Mouse (Mus musculus): ENCODE data around the gene Smarcad1. TPM values are rescaled to one million over a fixed set of nuclear protein-coding genes. Genes with fewer than 3 reads are reported as not detected.
A peak's percentile ranks its signal among the peaks of the same experiment; 100 is the strongest.

Smarcad1 gene
- total RNA-seq, 2 experiments from 2014 or later = 56.6 to 71.6 TPM

DNA sequence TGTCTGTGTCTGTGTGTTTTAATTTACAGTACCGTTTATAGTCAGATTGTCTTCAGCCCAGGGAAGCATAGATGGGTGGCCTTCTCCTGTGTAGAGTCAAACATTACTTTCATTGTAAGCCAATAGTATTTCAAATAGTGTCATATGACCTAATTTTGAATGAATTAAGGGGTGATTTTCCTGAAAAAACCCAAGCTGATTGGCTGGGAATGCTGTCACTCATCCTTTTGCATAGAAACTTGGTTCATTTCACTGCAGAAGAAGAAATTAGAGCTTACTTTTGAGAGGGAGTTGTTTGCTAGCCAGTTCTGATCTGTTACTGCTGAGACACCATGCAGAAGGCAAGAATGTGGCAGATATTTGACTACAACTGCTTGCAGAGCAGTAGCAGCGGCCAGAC, 32.8 kb downstream of the Smarcad1 start:
- ATAC-seq (replicated peaks; ENCODE audit: poor library complexity) = no peak

DNA sequence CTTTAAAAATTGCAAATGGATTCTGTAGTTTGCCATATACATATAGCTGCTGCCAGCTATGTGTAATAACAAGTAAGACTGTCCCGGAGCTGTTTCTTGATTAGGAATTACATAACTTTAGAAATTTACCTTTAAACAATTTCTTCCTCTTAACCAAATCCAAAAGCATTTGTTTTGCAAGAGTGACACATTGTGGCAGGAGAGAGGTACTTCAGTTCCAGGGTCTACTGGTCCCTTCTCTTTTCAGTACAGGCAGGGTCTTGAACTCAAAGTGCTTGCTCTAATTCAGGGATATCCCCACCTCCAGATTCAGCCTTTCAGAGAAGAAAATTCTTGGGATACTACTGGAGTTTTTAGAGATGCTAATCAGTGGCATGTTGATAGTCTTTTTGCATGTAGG, 36.8 kb downstream of the Smarcad1 start:
- peak; percentile 82 for ATAC-seq (replicated peaks; ENCODE audit: poor library complexity)

- ATAC-seq (replicated peaks; ENCODE audit: poor library complexity) = peak; percentile 98
Measured at GRCm38 (mm10) chr6:65114902-65115301, 72.5 kb downstream of the Smarcad1 start.

DNA sequence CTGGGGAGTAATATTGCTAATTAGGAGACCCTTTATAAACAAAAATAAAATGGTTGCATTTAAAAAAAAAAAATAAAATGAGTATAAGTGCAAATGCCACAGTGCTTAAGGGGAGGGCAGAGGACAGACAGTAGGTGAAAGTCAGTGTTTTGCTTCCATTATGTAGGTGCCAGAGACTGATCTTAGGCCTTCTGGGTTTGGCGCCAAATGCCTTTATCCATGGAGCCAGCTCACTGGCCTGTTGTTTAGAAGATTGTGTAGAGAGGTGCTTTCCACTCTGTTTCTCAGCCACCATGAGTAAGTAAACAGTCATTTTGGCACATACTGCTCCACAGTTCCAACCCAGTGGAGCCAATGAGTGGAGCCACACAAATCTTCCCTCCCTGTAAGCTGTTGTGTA, 75.2 kb downstream of the Smarcad1 start:
- no peak for ATAC-seq (replicated peaks; ENCODE audit: poor library complexity)

DNA sequence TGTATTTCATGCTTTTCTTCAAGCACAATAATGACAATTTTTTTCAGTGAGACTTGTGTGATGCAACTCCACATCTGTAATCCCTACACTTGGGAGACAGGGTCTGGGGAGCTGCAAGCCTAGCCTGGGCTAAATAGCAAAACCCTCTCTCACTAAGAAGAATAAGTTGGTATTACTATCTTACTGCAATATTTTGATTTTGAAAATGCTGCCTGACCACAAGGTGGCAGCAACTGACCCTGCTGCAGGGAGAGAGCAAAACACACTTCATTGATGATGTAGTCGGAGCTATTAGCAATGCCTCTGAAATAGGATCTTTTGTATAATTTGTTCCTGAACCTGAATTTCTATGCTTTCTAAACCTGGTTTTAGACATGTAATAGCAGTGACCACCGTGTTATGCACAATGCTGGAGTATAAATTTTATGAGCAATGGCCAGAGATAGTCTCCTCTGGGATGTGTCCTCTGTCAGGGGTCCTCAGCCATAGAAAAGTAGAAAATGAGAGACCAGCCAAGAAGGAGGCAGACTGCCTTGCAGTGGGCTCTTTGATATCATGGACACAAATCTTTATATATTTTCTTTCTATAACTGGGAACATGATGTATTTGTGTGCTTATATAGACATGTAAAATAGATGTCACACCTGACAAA, 83.8 kb downstream of the Smarcad1 start:
- peak; percentile 88 for ATAC-seq (replicated peaks; ENCODE audit: poor library complexity)

DNA sequence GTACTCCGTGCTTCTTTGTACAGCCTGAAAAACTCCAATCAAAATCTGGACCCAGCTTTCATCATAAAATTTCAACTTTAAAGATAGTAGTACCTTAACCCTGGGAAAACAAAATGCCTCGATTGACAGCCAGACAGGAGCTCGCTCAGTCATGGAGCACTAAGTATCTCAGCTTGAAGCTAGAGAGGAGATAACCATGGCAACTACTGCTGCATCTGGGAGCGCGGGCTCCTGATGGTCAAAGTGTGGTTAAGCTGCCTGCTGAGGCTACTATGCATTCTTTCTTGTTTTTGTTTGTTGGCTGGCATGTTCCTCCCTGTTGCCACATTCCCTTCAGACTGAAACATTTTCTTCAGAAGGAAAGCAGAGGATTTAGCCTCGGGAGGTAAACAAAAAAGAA, 90.0 kb downstream of the Smarcad1 start:
- ATAC-seq (replicated peaks; ENCODE audit: poor library complexity) = no peak

GRCm38 (mm10) chr6:65137802-65138201, 95.4 kb downstream of the Smarcad1 start:
- peak; percentile 48; the same call in 1 of the 2 replicates for ATAC-seq (replicated peaks; ENCODE audit: poor library complexity)

DNA sequence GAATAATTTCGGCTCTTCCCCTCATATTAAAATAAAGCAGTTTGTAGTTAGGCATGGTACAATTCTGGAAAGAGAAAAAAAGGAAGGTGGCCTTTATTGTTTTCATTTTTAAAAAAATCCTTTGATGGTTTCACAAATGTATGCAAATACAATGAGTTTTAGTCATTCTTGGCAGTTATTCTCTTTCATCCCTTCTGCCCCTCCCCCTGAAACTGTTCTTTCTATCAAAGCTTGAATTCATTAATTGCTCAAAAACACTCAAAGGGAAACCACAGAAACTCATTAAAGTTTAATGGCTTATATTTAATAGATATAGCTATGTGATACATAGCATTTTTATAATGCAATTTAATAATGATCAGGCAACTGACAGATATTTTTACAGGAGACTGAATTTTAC, 95.9 kb downstream of the Smarcad1 start:
- ATAC-seq (replicated peaks; ENCODE audit: poor library complexity) = no peak

GRCm38 (mm10) chr6:65140082-65140749, 97.8 kb downstream of the Smarcad1 start:
- no peak for ATAC-seq (replicated peaks; ENCODE audit: poor library complexity)

- ATAC-seq (replicated peaks; ENCODE audit: poor library complexity) = peak; percentile 12; the same call in 1 of the 2 replicates
Measured at GRCm38 (mm10) chr6:65140750-65141243, 98.4 kb downstream of the Smarcad1 start.

DNA sequence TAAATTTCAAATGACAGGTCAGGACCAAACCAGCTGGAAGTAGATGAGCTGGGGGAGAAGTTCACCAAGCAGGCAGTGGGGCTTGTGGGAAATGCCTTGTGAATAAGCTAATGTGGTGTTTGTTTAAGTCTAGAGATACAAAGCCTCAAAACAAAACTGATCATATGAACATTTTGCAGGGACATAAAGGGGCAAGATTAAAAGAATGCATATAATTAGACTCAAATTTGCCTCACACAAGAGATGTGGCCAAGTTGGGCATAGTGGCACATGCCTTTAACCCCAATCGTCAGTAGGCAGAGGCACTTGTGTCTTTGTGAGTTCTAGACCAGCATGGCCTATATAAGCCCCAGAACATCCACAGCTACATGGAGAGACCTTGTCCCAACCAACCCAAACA, 99.9 kb downstream of the Smarcad1 start:
- no peak for ATAC-seq (replicated peaks; ENCODE audit: poor library complexity)

DNA sequence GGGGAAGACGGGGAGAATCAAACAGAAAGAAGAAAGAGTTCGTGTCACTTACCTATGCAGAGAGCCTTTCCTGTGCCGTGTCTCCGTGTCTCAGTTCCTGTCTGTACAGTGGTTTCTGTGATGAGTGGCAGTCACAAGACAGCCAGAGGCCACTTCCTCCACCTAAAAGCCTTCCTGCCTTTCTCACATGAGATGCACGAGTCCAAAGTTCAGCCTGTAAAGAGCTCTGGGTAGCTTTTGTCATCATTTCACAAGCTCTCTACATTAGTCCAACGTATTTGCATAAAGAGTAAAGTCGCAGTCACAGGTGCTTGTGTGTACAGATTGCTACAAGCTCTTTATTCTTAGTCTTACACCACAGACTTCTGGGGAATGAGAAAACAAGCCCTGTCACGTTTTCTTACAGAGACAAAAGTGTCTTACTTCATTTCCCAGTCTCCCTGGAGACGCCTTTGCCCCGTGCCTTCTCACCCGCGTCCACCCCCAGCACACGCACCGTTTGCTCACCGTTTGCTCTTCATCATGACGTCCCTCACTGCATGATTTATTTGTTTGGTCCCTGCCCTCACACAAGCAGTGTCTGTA, 102.3 kb downstream of the Smarcad1 start, which contains the start of gene Hpgds:
Hpgds (minus strand) TSS at position 288 of the 585 bp plus-strand sequence.
- ATAC-seq (replicated peaks; ENCODE audit: poor library complexity) = peak; percentile 78

- peak; percentile 54 for ATAC-seq (replicated peaks; ENCODE audit: poor library complexity)
Measured at GRCm38 (mm10) chr6:65146363-65146762, 104.0 kb downstream of the Smarcad1 start.

GRCm38 (mm10) chr6:65150703-65151102, 108.3 kb downstream of the Smarcad1 start:
- ATAC-seq (replicated peaks; ENCODE audit: poor library complexity) = peak; percentile 50

DNA sequence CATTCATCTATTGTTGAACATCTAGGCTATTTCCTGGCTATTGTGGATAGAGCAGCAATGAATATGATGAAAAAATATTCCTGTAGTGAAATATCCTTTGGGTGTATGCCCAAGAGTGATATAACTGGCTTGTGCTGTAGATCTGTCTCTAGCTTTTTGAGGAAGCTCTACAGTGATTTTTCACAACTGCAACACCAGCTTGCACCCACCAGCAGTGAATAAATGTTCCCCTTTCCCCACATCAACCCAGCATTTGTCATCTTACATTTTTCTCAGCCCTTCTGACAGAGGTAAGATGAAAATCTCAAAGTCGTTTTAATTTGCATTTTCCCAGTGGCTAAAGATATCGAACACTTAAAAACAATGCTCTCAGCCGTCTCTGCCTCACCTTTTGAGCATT, 111.2 kb downstream of the Smarcad1 start:
- ATAC-seq (replicated peaks; ENCODE audit: poor library complexity) = no peak

DNA sequence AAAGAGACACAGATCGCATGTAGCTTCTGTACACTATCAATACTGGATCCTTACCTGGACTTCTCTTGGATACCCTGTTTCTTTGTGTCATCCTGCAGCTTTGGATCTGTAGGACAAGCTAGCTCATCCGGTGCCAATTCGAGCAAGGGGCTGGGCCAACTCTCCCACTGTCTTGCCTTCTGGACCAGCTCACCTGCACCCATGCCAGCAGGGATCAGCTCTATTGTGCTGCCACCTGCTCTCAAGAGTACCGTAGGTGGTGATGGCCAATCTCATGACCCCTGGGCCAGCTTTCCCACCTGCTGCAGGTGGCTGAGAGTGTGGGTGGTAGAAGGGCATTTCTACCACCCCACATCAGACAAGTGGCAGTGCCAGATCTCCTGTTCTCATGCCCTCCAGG, 114.7 kb downstream of the Smarcad1 start:
- no peak for ATAC-seq (replicated peaks; ENCODE audit: poor library complexity)

GRCm38 (mm10) chr6:65159381-65159942, 117.1 kb downstream of the Smarcad1 start:
- no peak for ATAC-seq (replicated peaks; ENCODE audit: poor library complexity)

DNA sequence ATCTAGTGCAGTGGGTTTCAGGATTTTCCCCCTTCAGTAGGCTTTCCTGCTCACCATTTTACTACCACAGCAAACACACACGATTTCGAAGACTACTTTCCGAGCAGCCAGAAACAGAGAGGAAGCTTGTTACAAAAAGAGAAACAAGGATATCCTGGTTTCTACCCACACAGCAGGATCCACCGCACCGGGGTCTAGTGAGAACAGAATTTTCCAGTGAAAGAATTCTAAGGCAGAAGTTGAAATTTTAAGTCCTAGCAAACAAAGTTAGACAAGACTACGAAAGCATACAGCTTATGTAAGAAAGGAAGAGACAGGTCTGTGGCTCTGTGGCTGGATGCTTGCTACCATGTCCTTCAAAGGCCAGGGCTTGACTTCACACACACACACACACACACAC, 121.8 kb downstream of the Smarcad1 start:
- peak; percentile 65 for ATAC-seq (replicated peaks; ENCODE audit: poor library complexity)

DNA sequence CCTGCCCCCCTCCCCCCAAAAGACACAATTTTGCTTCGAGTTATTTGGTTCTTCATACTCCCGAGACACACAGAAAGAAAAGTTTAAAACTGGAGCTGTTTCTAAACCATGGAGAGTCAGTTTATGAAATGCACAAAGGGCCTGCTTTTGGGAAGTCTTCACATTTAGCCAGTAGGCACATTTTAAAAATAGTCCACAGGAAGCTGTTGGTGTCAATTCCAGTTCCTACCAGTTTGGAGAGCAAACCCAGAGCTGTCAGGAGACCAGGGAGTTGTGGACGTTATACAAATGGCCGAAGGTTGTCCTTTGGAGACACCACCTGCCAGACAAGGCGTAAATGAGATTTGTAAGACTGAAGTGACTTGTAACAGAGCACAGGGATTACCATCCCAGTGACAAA, 122.6 kb downstream of the Smarcad1 start:
- peak; percentile 56 for ATAC-seq (replicated peaks; ENCODE audit: poor library complexity)

Data from megakaryocyte progenitor cell, adult 5-6 weeks (primary cell).